Mouse (Mus musculus) spleen, postnatal 36 days (tissue): ENCODE results near the gene St6gal1.
A peak's percentile ranks its signal among the peaks of the same experiment; 100 is the strongest.

Source experiments
- DNase-seq, 2 experiments: peaks; one replicate each; pipeline ENCODE4 v3.0.0; 2022; ENCODE audit warnings: low spot score in 2 of 2, mixed read lengths in 1 of 2

St6gal1 gene

GRCm38 (mm10) chr16:23223166-23223870 lies 1.2 kb upstream of the St6gal1 start:
- DNase-seq, result peak in 1 of 2 experiments; percentile 35

- no peak for DNase-seq
These were observed 570 bp upstream of the St6gal1 start for GRCm38 (mm10) chr16:23223871-23224469.

GRCm38 (mm10) chr16:23225069-23225721 lies 655 bp downstream of the St6gal1 start:
- peak; percentile 55 to 63 for DNase-seq

- DNase-seq, result peak; percentile 63 to 70
These were observed 1.5 kb downstream of the St6gal1 start for GRCm38 (mm10) chr16:23225821-23226600.

- DNase-seq, result peak in 1 of 2 experiments; percentile 34
These were observed 2.2 kb downstream of the St6gal1 start for GRCm38 (mm10) chr16:23226601-23227351.

GRCm38 (mm10) chr16:23227851-23228250 lies 3.3 kb downstream of the St6gal1 start:
- DNase-seq, result no peak

- DNase-seq, result no peak
These were observed 3.9 kb downstream of the St6gal1 start for GRCm38 (mm10) chr16:23228486-23228885.

- no peak for DNase-seq
These were observed 5.4 kb downstream of the St6gal1 start for GRCm38 (mm10) chr16:23229945-23230344.

- no peak for DNase-seq
These were observed 6.6 kb downstream of the St6gal1 start for GRCm38 (mm10) chr16:23231168-23231567.

GRCm38 (mm10) chr16:23232691-23233090 lies 8.2 kb downstream of the St6gal1 start:
- DNase-seq, result no peak

GRCm38 (mm10) chr16:23233496-23233895 lies 9.0 kb downstream of the St6gal1 start:
- peak; percentile 72 to 79 for DNase-seq

GRCm38 (mm10) chr16:23234557-23234956 lies 10.0 kb downstream of the St6gal1 start:
- peak in 1 of 2 experiments; percentile 27 for DNase-seq

- peak in 1 of 2 experiments; percentile 21 for DNase-seq
These were observed 10.7 kb downstream of the St6gal1 start for GRCm38 (mm10) chr16:23235173-23235694.

- DNase-seq, result no peak
These were observed 15.0 kb downstream of the St6gal1 start for GRCm38 (mm10) chr16:23239583-23239982.

- peak in 1 of 2 experiments; percentile 20 for DNase-seq
These were observed 15.8 kb downstream of the St6gal1 start for GRCm38 (mm10) chr16:23240049-23240949.

GRCm38 (mm10) chr16:23240950-23241259 lies 16.4 kb downstream of the St6gal1 start:
- no peak for DNase-seq

GRCm38 (mm10) chr16:23243726-23244425 lies 19.3 kb downstream of the St6gal1 start:
- DNase-seq, result no peak

GRCm38 (mm10) chr16:23244486-23244885 lies 19.9 kb downstream of the St6gal1 start:
- no peak for DNase-seq

GRCm38 (mm10) chr16:23249285-23249684 lies 24.7 kb downstream of the St6gal1 start:
- DNase-seq, result no peak
